12 mouse cellular contexts compared by ENCODE assay signal in genomic region chr4:88135936-88136335, GRCm38 (mm10). TPM values are rescaled to one million over a fixed set of nuclear protein-coding genes. Genes with fewer than 3 reads are reported as not detected.
DNase-seq lines count a peak whose midpoint lies in the region; ATAC-seq and TF ChIP-seq lines count a peak whose summit lies in the region.
"Had no signal": no experiment of that assay in that cellular context is flagged by ENCODE, and none has a peak within 500 bp of the region (broad histone marks: within the 10 kb centered on the region; RNA-seq: fewer than 3 reads in every experiment).

No protein-coding gene starts in this region.

- H3K27me3 ChIP-seq in embryonic facial prominence, embryonic 10.5 days (replicated peaks; ENCODE audit: low read depth, poor library complexity, severe bottlenecking) = no peaks in the 10 kb centered on the region
- H3K27me3 ChIP-seq in forebrain, postnatal 0 days (ENCODE audit: insufficient read depth, low read length) = no peaks in the 10 kb centered on the region
- H3K27me3 ChIP-seq in liver, postnatal 0 days (ENCODE audit: insufficient read depth, low read length) = no peaks in the 10 kb centered on the region
- H3K27me3 ChIP-seq in heart, embryonic 11.5 days (ENCODE audit: control insufficient read depth, insufficient read depth, low read length) = no peaks in the 10 kb centered on the region

- H3K9me3 ChIP-seq in embryonic facial prominence, embryonic 10.5 days = no peaks in the 10 kb centered on the region
- H3K9me3 ChIP-seq in forebrain, postnatal 0 days (ENCODE audit: low read length) = no peaks in the 10 kb centered on the region
- no peaks in the 10 kb centered on the region for H3K9me3 ChIP-seq in liver, postnatal 0 days (ENCODE audit: low read length)
- no peaks in the 10 kb centered on the region for H3K9me3 ChIP-seq in heart, embryonic 11.5 days (replicated peaks; ENCODE audit: control insufficient read depth, low read length)

- ATAC-seq in forebrain, postnatal 0 days = 0 out of 2 replicates have a peak, but pooled peaks have one; percentile 25
- no peak for ATAC-seq in liver, postnatal 0 days
- no peak for ATAC-seq in erythroid progenitor cell, adult 5-6 weeks (replicated peaks; ENCODE audit: low FRiP score, poor library complexity, severe bottlenecking)
- no peak for ATAC-seq in heart, embryonic 11.5 days (replicated peaks; ENCODE audit: insufficient number of reproducible peaks, low FRiP score, low TSS enrichment)

- WGBS in embryonic facial prominence, embryonic 10.5 days = 35% methylated on average over 2 of the region's 2 CpGs
- 14% methylated on average over 2 of the region's 2 CpGs for WGBS in forebrain, postnatal 0 days
- 67% methylated on average over 2 of the region's 2 CpGs for WGBS in liver, postnatal 0 days (ENCODE audit: insufficient replicate concordance)
- 43% methylated on average over 2 of the region's 2 CpGs for WGBS in heart, embryonic 11.5 days (ENCODE audit: insufficient replicate concordance)

- H3K4me3 ChIP-seq in embryonic facial prominence, embryonic 10.5 days = no peak overlapping the region
- no peak overlapping the region for H3K4me3 ChIP-seq in forebrain, postnatal 0 days (ENCODE audit: low read depth, low read length)
- H3K4me3 ChIP-seq in liver, postnatal 0 days (ENCODE audit: low read depth, low read length) = no peak overlapping the region
- H3K4me3 ChIP-seq in heart, embryonic 11.5 days (ENCODE audit: low read depth, low read length) = no peak overlapping the region

- peak; percentile 48 for DNase-seq in brain, embryonic 14.5 days (ENCODE audit: low read depth)
- DNase-seq in embryonic facial prominence, embryonic 10.5 days (ENCODE audit: low spot score) = peak; percentile 30
- no peak for DNase-seq in forebrain, postnatal 0 days
- peak; percentile 32 for DNase-seq in lung, postnatal 25 days (ENCODE audit: low spot score)
- no peak for DNase-seq in liver, postnatal 0 days
- DNase-seq: cerebellum, adult 9-10 months; heart, adult 11 months; kidney, postnatal 10 days; right cerebral cortex, postnatal 4 days had no signal

- H3K9ac ChIP-seq in forebrain, postnatal 0 days = no peak overlapping the region
- no peak overlapping the region for H3K9ac ChIP-seq in liver, postnatal 0 days (replicated peaks)
- H3K9ac ChIP-seq in heart, embryonic 11.5 days (ENCODE audit: low read depth, low read length) = no peak overlapping the region

- TF ChIP-seq CTCF in brain, embryonic 14.5 days (IDR thresholded peaks at IDR 0.05; ENCODE audit: borderline replicate concordance, extremely low read depth, insufficient read depth, insufficient read length) = no peak
- no peak for TF ChIP-seq CTCF in forebrain, postnatal 0 days (IDR thresholded peaks at IDR 0.05; ENCODE audit: low read depth)
- no peak for TF ChIP-seq CTCF in liver, postnatal 0 days (IDR thresholded peaks at IDR 0.05; ENCODE audit: low read depth)

- peak overlapping the region; percentile 76 for H3K27ac ChIP-seq in embryonic facial prominence, embryonic 10.5 days (replicated peaks)
- peak overlapping the region; percentile 64; the same call in 1 of the 2 replicates for H3K27ac ChIP-seq in forebrain, postnatal 0 days (ENCODE audit: low read depth, low read length)
- H3K27ac ChIP-seq in liver, postnatal 0 days (ENCODE audit: low read depth) = no peak overlapping the region
- H3K27ac ChIP-seq in heart, embryonic 11.5 days (ENCODE audit: low read depth, low read length) = no peak overlapping the region
- H3K27ac ChIP-seq: stomach, postnatal 0 days had no signal

- no peak for TF ChIP-seq EP300 in liver, postnatal 0 days (IDR thresholded peaks at IDR 0.05; ENCODE audit: low read depth)

- no peak overlapping the region for H3K4me2 ChIP-seq in forebrain, postnatal 0 days (ENCODE audit: low read depth)
- no peak overlapping the region for H3K4me2 ChIP-seq in liver, postnatal 0 days (ENCODE audit: low read depth, low read length)
- H3K4me2 ChIP-seq in heart, embryonic 11.5 days = no peak overlapping the region

- H3K4me1 ChIP-seq in embryonic facial prominence, embryonic 10.5 days = peaks cover 26% of the 10 kb centered on the region
- H3K4me1 ChIP-seq in forebrain, postnatal 0 days (ENCODE audit: insufficient read depth) = peaks cover 9% of the 10 kb centered on the region
- no peaks in the 10 kb centered on the region for H3K4me1 ChIP-seq in liver, postnatal 0 days (ENCODE audit: insufficient read depth)
- no peaks in the 10 kb centered on the region for H3K4me1 ChIP-seq in heart, embryonic 11.5 days (ENCODE audit: control insufficient read depth, insufficient read depth, low read length)

- H3K36me3 ChIP-seq in embryonic facial prominence, embryonic 10.5 days (replicated peaks) = no peaks in the 10 kb centered on the region
- H3K36me3 ChIP-seq in forebrain, postnatal 0 days (ENCODE audit: insufficient read depth) = no peaks in the 10 kb centered on the region
- H3K36me3 ChIP-seq in liver, postnatal 0 days (replicated peaks; ENCODE audit: insufficient read depth, low read length) = peaks cover 3% of the 10 kb centered on the region; the same call in 1 of the 2 replicates
- H3K36me3 ChIP-seq in heart, embryonic 11.5 days (ENCODE audit: control insufficient read depth, insufficient read depth, low read length) = no peaks in the 10 kb centered on the region

- TF ChIP-seq POLR2A in brain, embryonic 14.5 days (IDR thresholded peaks at IDR 0.05; ENCODE audit: borderline replicate concordance, extremely low read depth, insufficient read depth, insufficient read length, poor library complexity, severe bottlenecking) = no peak

RNA-seq across cellular contexts. Expression of gene Focad, which starts 41.5 kb away (rescaled TPM):
- 20.3 and 20.5 TPM in 2 replicates for polyA plus RNA-seq in brain, embryonic 14.5 days (2012; rRNA removed)
- 15.0 and 17.9 TPM in 2 replicates for polyA plus RNA-seq in embryonic facial prominence, embryonic 10.5 days (2016; fragmentation: Nextera tagmentation; extraction: Ambion mirVana)
- total RNA-seq in forebrain, postnatal 0 days (2014; rRNA removed) = 30.6 and 37.6 TPM in 2 replicates
- polyA plus RNA-seq in forebrain, postnatal 0 days (2015; fragmentation: Nextera tagmentation; extraction: Ambion mirVana) = 8.5 and 8.9 TPM in 2 replicates
- 3.4 and 3.5 TPM in 2 replicates for polyA plus RNA-seq in liver, postnatal 0 days (2015; fragmentation: Nextera tagmentation; extraction: Ambion mirVana)
- total RNA-seq in erythroid progenitor cell, adult 5-6 weeks (2015; ENCODE audit: low replicate concordance) = 4.0 and 13.4 TPM in 2 replicates
- total RNA-seq in erythroid progenitor cell, adult 5-6 weeks (2017; ENCODE audit: low replicate concordance) = 3.7 and 5.4 TPM in 2 replicates
- 12.2 and 13.3 TPM in 2 replicates for polyA plus RNA-seq in heart, embryonic 11.5 days (2014; fragmentation: Nextera tagmentation; extraction: Ambion mirVana)

Comparison
In these comparisons a context has a peak if more than half of its experiments do, and no peak if none do; other contexts are left out.
1. DNase-seq: peak in brain, embryonic 14.5 days (single experiment), embryonic facial prominence, embryonic 10.5 days (single experiment) and lung, postnatal 25 days (single experiment); none in forebrain, postnatal 0 days (single experiment) and liver, postnatal 0 days (single experiment).
2. H3K27ac ChIP-seq: peak in embryonic facial prominence, embryonic 10.5 days (single experiment) and forebrain, postnatal 0 days (single experiment); none in liver, postnatal 0 days (single experiment) and heart, embryonic 11.5 days (single experiment).